Mouse (Mus musculus): ENCODE data around the gene Hist1h2br. TPM values are rescaled to one million over a fixed set of nuclear protein-coding genes. Genes with fewer than 3 reads are reported as not detected.
"Not testable (repeated sequence)": the region's sequence is repeated elsewhere in the genome, so short reads cannot be mapped to it uniquely, and the experiment has no call there.

Gene Hist1h2br
- total and polyA plus RNA-seq, 3 experiments = 4.2 to 2,083 (median 19.7) TPM

- Histone ChIP-seq H3K27ac (ENCODE audit: insufficient read depth, low read depth) (peak within 1 kb of the TSS; percentile 48; the same call in 1 of the 2 replicates), H3K4me1 (ENCODE audit: control insufficient read depth in 1 of 2, insufficient read depth in 2 of 2) (peaks cover 0 to 30% of the 10 kb centered on the region in 2 experiments; a peak in 2 of 4 replicates)
- DNase-seq (ENCODE audit: extremely low read depth); H3K4me3 ChIP-seq (replicated peaks in 1 of 3; ENCODE audit: low read depth in 2 of 3, low read length in 2 of 3, poor library complexity in 1 of 3); H3K4me2 ChIP-seq (ENCODE audit: insufficient read depth, low read depth, poor library complexity, severe bottlenecking); H3K9ac ChIP-seq (ENCODE audit: insufficient read depth, low read depth); in situ Hi-C loops (cut with MboI; ENCODE audit: low pct_ligation_motif_present, low pct_unique_long_range_greater_than_20kb, low sequenced_read_pairs); dilution Hi-C loops (cut with MboI; ENCODE audit: extremely low pct_ligation_motif_present, extremely low pct_unique_long_range_greater_than_20kb, low sequenced_read_pairs); H3K79me2 ChIP-seq (replicated peaks; ENCODE audit: control insufficient read depth, extremely low read depth, insufficient read depth, poor library complexity, severe bottlenecking); H3K9me3 ChIP-seq (replicated peaks; ENCODE audit: low read length); H3K27me3 ChIP-seq (replicated peaks); H3K36me3 ChIP-seq (replicated peaks in 1 of 2; ENCODE audit: control insufficient read depth in 1 of 2, insufficient read depth in 1 of 2, low read length in 1 of 2): not testable (repeated sequence)
- TF ChIP-seq NELFE (IDR thresholded peaks at IDR 0.05; ENCODE audit: low read depth, low read length) (peak; percentile 52), POLR2A (IDR thresholded peaks at IDR 0.05; ENCODE audit: low read depth, low read length) (peak; percentile 48), TBP (conservative IDR thresholded peaks at IDR 0.05; ENCODE audit: low read depth, low read length) (peak; percentile 52; the same call in 1 of the 2 replicates), ZMIZ1 (IDR thresholded peaks at IDR 0.05; ENCODE audit: low read depth, low read length) (peak; percentile 53)
Measured at GRCm38 (mm10) chr13:21831418-21832394, 1.8 kb upstream of the Hist1h2br start, which contains the start of gene Hist1h4n. Hist1h4n (minus strand) TSS chr13:21832196.

GRCm38 (mm10) chr13:21840508-21840907 is 7.0 kb downstream of the Hist1h2br start:
- H3K4me1 ChIP-seq (ENCODE audit: control insufficient read depth in 1 of 2, insufficient read depth in 2 of 2); DNase-seq (ENCODE audit: extremely low read depth); H3K27me3 ChIP-seq (replicated peaks); H3K27ac ChIP-seq (ENCODE audit: insufficient read depth, low read depth); H3K36me3 ChIP-seq (replicated peaks in 1 of 2; ENCODE audit: control insufficient read depth in 1 of 2, insufficient read depth in 1 of 2, low read length in 1 of 2); dilution Hi-C loops (cut with MboI; ENCODE audit: extremely low pct_ligation_motif_present, extremely low pct_unique_long_range_greater_than_20kb, low sequenced_read_pairs); H3K79me2 ChIP-seq (replicated peaks; ENCODE audit: control insufficient read depth, extremely low read depth, insufficient read depth, poor library complexity, severe bottlenecking); H3K9me3 ChIP-seq (replicated peaks; ENCODE audit: low read length); H3K4me3 ChIP-seq (replicated peaks in 1 of 3; ENCODE audit: low read depth in 2 of 3, low read length in 2 of 3, poor library complexity in 1 of 3); in situ Hi-C loops (cut with MboI; ENCODE audit: low pct_ligation_motif_present, low pct_unique_long_range_greater_than_20kb, low sequenced_read_pairs); H3K9ac ChIP-seq (ENCODE audit: insufficient read depth, low read depth); H3K4me2 ChIP-seq (ENCODE audit: insufficient read depth, low read depth, poor library complexity, severe bottlenecking): not testable (repeated sequence)

- dilution Hi-C loops (cut with MboI; ENCODE audit: extremely low pct_ligation_motif_present, extremely low pct_unique_long_range_greater_than_20kb, low sequenced_read_pairs); H3K79me2 ChIP-seq (replicated peaks; ENCODE audit: control insufficient read depth, extremely low read depth, insufficient read depth, poor library complexity, severe bottlenecking); H3K4me3 ChIP-seq (replicated peaks in 1 of 3; ENCODE audit: low read depth in 2 of 3, low read length in 2 of 3, poor library complexity in 1 of 3); H3K4me1 ChIP-seq (ENCODE audit: control insufficient read depth in 1 of 2, insufficient read depth in 2 of 2); H3K27me3 ChIP-seq (replicated peaks); H3K27ac ChIP-seq (ENCODE audit: insufficient read depth, low read depth); H3K9me3 ChIP-seq (replicated peaks; ENCODE audit: low read length); H3K9ac ChIP-seq (ENCODE audit: insufficient read depth, low read depth); H3K4me2 ChIP-seq (ENCODE audit: insufficient read depth, low read depth, poor library complexity, severe bottlenecking); H3K36me3 ChIP-seq (replicated peaks in 1 of 2; ENCODE audit: control insufficient read depth in 1 of 2, insufficient read depth in 1 of 2, low read length in 1 of 2); DNase-seq (ENCODE audit: extremely low read depth); in situ Hi-C loops (cut with MboI; ENCODE audit: low pct_ligation_motif_present, low pct_unique_long_range_greater_than_20kb, low sequenced_read_pairs): not testable (repeated sequence)
Measured at GRCm38 (mm10) chr13:21846356-21846755, 12.8 kb downstream of the Hist1h2br start.

GRCm38 (mm10) chr13:21847883-21848282 is 14.3 kb downstream of the Hist1h2br start:
- H3K79me2 ChIP-seq (replicated peaks; ENCODE audit: control insufficient read depth, extremely low read depth, insufficient read depth, poor library complexity, severe bottlenecking) = no peaks in the 10 kb centered on the region
- H3K9me3 ChIP-seq (replicated peaks; ENCODE audit: low read length) = no peaks in the 10 kb centered on the region
- H3K9ac ChIP-seq (ENCODE audit: insufficient read depth, low read depth) = no peak overlapping the region
- no peak overlapping the region for H3K4me3 ChIP-seq (replicated peaks in 1 of 3; ENCODE audit: low read depth in 2 of 3, low read length in 2 of 3, poor library complexity in 1 of 3)
- H3K4me2 ChIP-seq (ENCODE audit: insufficient read depth, low read depth, poor library complexity, severe bottlenecking) = no peak overlapping the region; the same call in 1 of the 2 replicates
- no peaks in the 10 kb centered on the region for H3K36me3 ChIP-seq (replicated peaks in 1 of 2; ENCODE audit: control insufficient read depth in 1 of 2, insufficient read depth in 1 of 2, low read length in 1 of 2)
- H3K27ac ChIP-seq (ENCODE audit: insufficient read depth, low read depth) = no peak overlapping the region
- H3K27me3 ChIP-seq (replicated peaks) = no peaks in the 10 kb centered on the region
- in situ Hi-C loops (cut with MboI; ENCODE audit: low pct_ligation_motif_present, low pct_unique_long_range_greater_than_20kb, low sequenced_read_pairs) (no loop called here), dilution Hi-C loops (cut with MboI; ENCODE audit: extremely low pct_ligation_motif_present, extremely low pct_unique_long_range_greater_than_20kb, low sequenced_read_pairs) (no loop called here)
- DNase-seq (ENCODE audit: extremely low read depth) = peak; percentile 85
- peaks cover 0 to 14% of the 10 kb centered on the region in 2 experiments; a peak in 3 of 4 replicates for H3K4me1 ChIP-seq (ENCODE audit: control insufficient read depth in 1 of 2, insufficient read depth in 2 of 2)
- TF ChIP-seq MAZ (IDR thresholded peaks at IDR 0.05; ENCODE audit: low read depth, low read length) = no peak
- no peak for TF ChIP-seq BHLHE40 (IDR thresholded peaks at IDR 0.05; ENCODE audit: low read depth, low read length)
- TF ChIP-seq SMC3 (IDR thresholded peaks at IDR 0.05; ENCODE audit: low read depth, low read length) = no peak
- no peak for TF ChIP-seq MXI1 (IDR thresholded peaks at IDR 0.05; ENCODE audit: low read depth, low read length)
- TF ChIP-seq MAFK (IDR thresholded peaks at IDR 0.05; ENCODE audit: insufficient replicate concordance, low read length) = peak; percentile 95
- TF ChIP-seq ELF1 (IDR thresholded peaks at IDR 0.05; ENCODE audit: low read depth, low read length) = peak; percentile 90
- TF ChIP-seq TCF12 (IDR thresholded peaks at IDR 0.05; ENCODE audit: low read depth, low read length) = no peak
- TF ChIP-seq POLR2AphosphoS2 (IDR thresholded peaks at IDR 0.05; ENCODE audit: low read depth, low read length) = no peak
- TF ChIP-seq E2F4 (IDR thresholded peaks at IDR 0.05; ENCODE audit: insufficient replicate concordance, low read depth, low read length) = 0 out of 2 replicates have a peak, but pooled peaks have one; percentile 72
- TF ChIP-seq TBP (conservative IDR thresholded peaks at IDR 0.05; ENCODE audit: low read depth, low read length) = peak; percentile 99
- TF ChIP-seq JUN (IDR thresholded peaks at IDR 0.05; ENCODE audit: insufficient read depth, low read depth, low read length) = no peak
- no peak for TF ChIP-seq HCFC1 (IDR thresholded peaks at IDR 0.05; ENCODE audit: low read depth, low read length)
- TF ChIP-seq SIN3A (IDR thresholded peaks at IDR 0.05; ENCODE audit: low read length) = no peak
